22 mouse cellular contexts compared by ENCODE assay signal in the genomic region with DNA sequence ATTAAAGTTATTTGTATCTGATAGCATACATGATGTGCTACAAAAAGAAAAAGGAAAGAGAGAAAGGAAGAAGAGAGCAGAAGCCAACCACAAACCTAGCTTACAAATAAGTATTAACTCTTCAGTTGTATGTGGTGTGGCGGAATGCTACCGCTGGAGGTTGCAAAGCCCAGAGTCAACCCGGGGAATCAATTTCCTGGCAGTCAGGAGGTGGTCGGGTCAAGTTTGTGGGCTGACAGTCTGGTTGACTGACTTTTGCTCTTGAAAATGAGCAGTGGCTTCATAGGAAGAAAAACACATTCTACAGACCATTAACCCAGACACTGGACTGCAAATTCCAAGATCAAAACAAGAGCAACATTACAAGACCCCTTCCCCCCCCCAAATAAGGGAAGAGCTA.
"Had no signal": no experiment of that assay in that cellular context is flagged by ENCODE, and none has a peak within 500 bp of the region (broad histone marks: within the 10 kb centered on the region; RNA-seq: fewer than 3 reads in every experiment).

No protein-coding gene starts in this region.

- H3K9me3 ChIP-seq: heart, embryonic 10.5 days; heart, embryonic 13.5 days; heart, embryonic 15.5 days; hindbrain, embryonic 13.5 days; hindbrain, embryonic 15.5 days; limb, embryonic 13.5 days; limb, embryonic 15.5 days; liver, embryonic 12.5 days had no signal

- H3K9ac ChIP-seq: heart, embryonic 13.5 days; heart, embryonic 15.5 days; hindbrain, embryonic 13.5 days; hindbrain, embryonic 15.5 days; limb, embryonic 13.5 days; limb, embryonic 15.5 days; liver, embryonic 12.5 days; liver, embryonic 14.5 days had no signal

- DNase-seq: gastrocnemius, postnatal 14 days; gastrocnemius, postnatal 36 days; heart, adult 18-20 months; heart, postnatal 14 days; heart, postnatal 36 days; kidney, adult 18-20 months; kidney, adult 8-10 months; kidney, postnatal 14 days; layer of hippocampus, adult 9-11 months; layer of hippocampus, postnatal 36 days; left cerebral cortex, postnatal 4 days had no signal

- ATAC-seq: hindbrain, postnatal 0 days; intestine, embryonic 16.5 days; liver, embryonic 12.5 days had no signal

- H3K27ac ChIP-seq: heart, embryonic 10.5 days; heart, embryonic 13.5 days; heart, embryonic 15.5 days; hindbrain, embryonic 13.5 days; hindbrain, embryonic 15.5 days; hindbrain, postnatal 0 days; limb, embryonic 13.5 days; limb, embryonic 15.5 days; liver, embryonic 12.5 days; liver, embryonic 14.5 days had no signal

- H3K4me1 ChIP-seq: heart, embryonic 10.5 days; heart, embryonic 13.5 days; heart, embryonic 15.5 days; hindbrain, embryonic 13.5 days; hindbrain, embryonic 15.5 days; limb, embryonic 13.5 days; limb, embryonic 15.5 days had no signal

- H3K4me3 ChIP-seq: heart, embryonic 10.5 days; heart, embryonic 13.5 days; heart, embryonic 15.5 days; hindbrain, embryonic 13.5 days; hindbrain, embryonic 15.5 days; limb, embryonic 13.5 days; limb, embryonic 15.5 days; liver, embryonic 12.5 days had no signal

- H3K4me2 ChIP-seq: heart, embryonic 13.5 days; heart, embryonic 15.5 days; hindbrain, embryonic 13.5 days; hindbrain, embryonic 15.5 days; limb, embryonic 13.5 days; limb, embryonic 15.5 days; liver, embryonic 12.5 days had no signal

- H3K27me3 ChIP-seq: heart, embryonic 13.5 days; heart, embryonic 15.5 days; hindbrain, embryonic 13.5 days; hindbrain, embryonic 15.5 days; limb, embryonic 13.5 days; limb, embryonic 15.5 days; liver, embryonic 12.5 days had no signal
